Mouse (Mus musculus): Measurements from ENCODE around the gene Fancm.

DNA sequence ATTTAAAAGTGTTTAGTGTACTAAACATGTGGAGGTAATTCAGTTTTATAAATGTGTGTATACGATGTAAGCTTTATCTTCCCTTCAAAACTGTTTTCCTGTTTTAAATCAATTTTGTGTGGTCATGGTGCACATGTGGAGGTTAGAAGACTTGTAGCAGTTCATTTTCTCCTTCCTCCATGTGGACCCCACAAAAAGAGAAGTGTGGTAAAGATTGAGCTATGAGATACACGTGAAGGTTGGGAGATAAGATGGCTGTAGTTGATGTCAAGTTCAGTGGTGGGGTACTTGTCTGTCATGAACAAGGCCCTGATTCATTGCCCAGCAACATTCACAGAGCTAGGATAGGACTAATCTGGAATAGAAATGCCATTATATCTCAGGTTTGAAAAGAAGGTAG, 17.2 kb upstream of the Fancm start:
- no peak for TF ChIP-seq CTCF (IDR thresholded peaks at IDR 0.05; ENCODE audit: low read depth)
- no peak for TF ChIP-seq EP300 (IDR thresholded peaks at IDR 0.05; ENCODE audit: low read depth)

Data from liver, postnatal 0 days (tissue).